ENCODE assay signal across 9 mouse cellular contexts in genomic region chr3:118428523-118428922, GRCm38 (mm10).
DNase-seq lines count a peak whose midpoint lies in the region; ATAC-seq and TF ChIP-seq lines count a peak whose summit lies in the region.
"Had no signal": no experiment of that assay in that cellular context is flagged by ENCODE, and none has a peak within 500 bp of the region (broad histone marks: within the 10 kb centered on the region; RNA-seq: fewer than 3 reads in every experiment).

No protein-coding gene starts in this region.

- peaks cover 37% of the 10 kb centered on the region for H3K27me3 ChIP-seq in midbrain, embryonic 11.5 days (ENCODE audit: control insufficient read depth, insufficient read depth, low read length)
- H3K27me3 ChIP-seq in midbrain, embryonic 15.5 days (replicated peaks), result no peaks in the 10 kb centered on the region
- no peaks in the 10 kb centered on the region; the same call in 1 of the 2 replicates for H3K27me3 ChIP-seq in hindbrain, postnatal 0 days (ENCODE audit: insufficient read depth, low read length)
- peaks cover 25% of the 10 kb centered on the region for H3K27me3 ChIP-seq in limb, embryonic 14.5 days (ENCODE audit: control insufficient read depth, insufficient read depth, low read length)

- no peak overlapping the region for H3K4me2 ChIP-seq in midbrain, embryonic 11.5 days
- H3K4me2 ChIP-seq in midbrain, embryonic 15.5 days, result no peak overlapping the region
- no peak overlapping the region for H3K4me2 ChIP-seq in hindbrain, postnatal 0 days (ENCODE audit: low read depth, low read length)
- H3K4me2 ChIP-seq in limb, embryonic 14.5 days (replicated peaks; ENCODE audit: low read depth, low read length, severe bottlenecking), result no peak overlapping the region
- H3K4me2 ChIP-seq: neural tube, embryonic 13.5 days had no signal

- peaks cover 11% of the 10 kb centered on the region; the same call in 1 of the 2 replicates for H3K4me1 ChIP-seq in midbrain, embryonic 11.5 days (ENCODE audit: control insufficient read depth, insufficient read depth, low read length)
- peaks cover 12% of the 10 kb centered on the region for H3K4me1 ChIP-seq in midbrain, embryonic 15.5 days
- H3K4me1 ChIP-seq in hindbrain, postnatal 0 days (ENCODE audit: insufficient read depth, low read length), result 0 out of 2 replicates have a peak, but pooled peaks cover 5% of the 10 kb centered on the region
- peaks cover 14% of the 10 kb centered on the region; the same call in 1 of the 2 replicates for H3K4me1 ChIP-seq in limb, embryonic 14.5 days (ENCODE audit: control insufficient read depth, insufficient read depth, low read length)

- 4% methylated on average over 5 of the region's 5 CpGs for WGBS in midbrain, embryonic 11.5 days
- WGBS in midbrain, embryonic 15.5 days, result 3% methylated on average over 5 of the region's 5 CpGs
- 2% methylated on average over 5 of the region's 5 CpGs for WGBS in hindbrain, postnatal 0 days
- 2% methylated on average over 5 of the region's 5 CpGs for WGBS in limb, embryonic 14.5 days

- no peak for ATAC-seq in cerebellum, adult (ENCODE audit: insufficient number of reproducible peaks, low FRiP score, low TSS enrichment)
- ATAC-seq in midbrain, embryonic 11.5 days (ENCODE audit: low FRiP score), result no peak
- ATAC-seq in midbrain, embryonic 15.5 days (replicated peaks), result no peak
- ATAC-seq in hindbrain, postnatal 0 days, result no peak
- ATAC-seq in limb, embryonic 14.5 days (ENCODE audit: low FRiP score, low read depth), result no peak

- no peak for TF ChIP-seq POLR2A in limb, embryonic 14.5 days (IDR thresholded peaks at IDR 0.05; ENCODE audit: borderline replicate concordance, extremely low read depth, insufficient read depth, insufficient read length)

- no peak overlapping the region for H3K9ac ChIP-seq in midbrain, embryonic 11.5 days (ENCODE audit: low read length)
- H3K9ac ChIP-seq in midbrain, embryonic 15.5 days, result no peak overlapping the region
- no peak overlapping the region for H3K9ac ChIP-seq in hindbrain, postnatal 0 days (replicated peaks; ENCODE audit: low read length)
- H3K9ac ChIP-seq in limb, embryonic 14.5 days (ENCODE audit: low read depth, low read length, severe bottlenecking), result no peak overlapping the region
- H3K9ac ChIP-seq: neural tube, embryonic 13.5 days had no signal

- TF ChIP-seq CTCF in hindbrain, postnatal 0 days (IDR thresholded peaks at IDR 0.05; ENCODE audit: low read depth), result peak; percentile 87

- H3K4me3 ChIP-seq in midbrain, embryonic 11.5 days (ENCODE audit: low read depth, low read length), result no peak overlapping the region
- no peak overlapping the region for H3K4me3 ChIP-seq in midbrain, embryonic 15.5 days
- H3K4me3 ChIP-seq in hindbrain, postnatal 0 days (ENCODE audit: low read length), result no peak overlapping the region
- no peak overlapping the region for H3K4me3 ChIP-seq in limb, embryonic 14.5 days (replicated peaks; ENCODE audit: low read length)
- H3K4me3 ChIP-seq: neural tube, embryonic 13.5 days had no signal

- DNase-seq in cerebellum, adult 18-20 months, result peak; percentile 59 to 75
- DNase-seq in midbrain, embryonic 11.5 days (ENCODE audit: low spot score, missing footprints), result peak; percentile 96
- peak; percentile 46 for DNase-seq in cerebellum, adult 8-10 months
- DNase-seq in hindbrain, postnatal 0 days (ENCODE audit: low spot score), result peak; percentile 87
- DNase-seq in limb, embryonic 14.5 days (ENCODE audit: low spot score), result peak; percentile 51
- DNase-seq in yolk sac, embryonic 10.5 days (ENCODE audit: low spot score), result peak; percentile 6

- no peak overlapping the region for H3K27ac ChIP-seq in midbrain, embryonic 11.5 days (ENCODE audit: low read depth, low read length)
- no peak overlapping the region for H3K27ac ChIP-seq in midbrain, embryonic 15.5 days
- no peak overlapping the region for H3K27ac ChIP-seq in hindbrain, postnatal 0 days
- H3K27ac ChIP-seq in limb, embryonic 14.5 days (replicated peaks; ENCODE audit: low read depth, low read length), result no peak overlapping the region
- H3K27ac ChIP-seq: neural tube, embryonic 13.5 days had no signal

- H3K36me3 ChIP-seq in midbrain, embryonic 11.5 days (ENCODE audit: control insufficient read depth, insufficient read depth, low read length), result no peaks in the 10 kb centered on the region
- no peaks in the 10 kb centered on the region for H3K36me3 ChIP-seq in midbrain, embryonic 15.5 days (replicated peaks)
- no peaks in the 10 kb centered on the region for H3K36me3 ChIP-seq in hindbrain, postnatal 0 days (ENCODE audit: insufficient read depth, low read length)
- no peaks in the 10 kb centered on the region for H3K36me3 ChIP-seq in limb, embryonic 14.5 days (ENCODE audit: control insufficient read depth, insufficient read depth, low read length)
- H3K36me3 ChIP-seq: neural tube, embryonic 13.5 days had no signal

- no peaks in the 10 kb centered on the region for H3K9me3 ChIP-seq in midbrain, embryonic 11.5 days (ENCODE audit: control insufficient read depth, low read length)
- H3K9me3 ChIP-seq in midbrain, embryonic 15.5 days, result no peaks in the 10 kb centered on the region
- no peaks in the 10 kb centered on the region for H3K9me3 ChIP-seq in hindbrain, postnatal 0 days (ENCODE audit: low read length)
- no peaks in the 10 kb centered on the region for H3K9me3 ChIP-seq in limb, embryonic 14.5 days (ENCODE audit: control insufficient read depth, low read length)
- H3K9me3 ChIP-seq: neural tube, embryonic 13.5 days had no signal

Comparison
In these comparisons a context has a peak if more than half of its experiments do, and no peak if none do; other contexts are left out.
1. DNase-seq: peak in every context shown above with its lines; median percentile 96 in midbrain, embryonic 11.5 days; 87 in hindbrain, postnatal 0 days; 67 in cerebellum, adult 18-20 months; 51 in limb, embryonic 14.5 days; 46 in cerebellum, adult 8-10 months; 6 in yolk sac, embryonic 10.5 days.